Mouse (Mus musculus) kidney, embryonic 16.5 days (tissue): ENCODE measurements at regions not wholly inside any gene's neighbourhood (a gene's known extent, or its start where the extent isn't known, plus 50 kb on each side); places are given as distances from the start of the nearest gene placed in this dataset.

Source experiments
- ATAC-seq: fragments of 200-750 bp; cut with Nextera tagmentation; 2 replicates; pipeline ENCODE4 v1.8.0; 2017; ENCODE audit warnings: moderate TSS enrichment; ENCODE audit not compliant: low FRiP score, low TSS enrichment
- H3K27ac ChIP-seq: fragments of 300-500 bp; sonication (generic); 2 replicates; pipeline ENCODE4 v1.5.1; 2014; ENCODE audit warnings: low read length
- H3K27me3 ChIP-seq: fragments of 300-500 bp; sonication (generic); 2 replicates; pipeline ENCODE4 v1.6.1; 2014; ENCODE audit warnings: low read length, control low read depth, mixed read lengths; ENCODE audit not compliant: insufficient read depth
- H3K36me3 ChIP-seq: fragments of 300-500 bp; sonication (generic); 2 replicates; pipeline ENCODE4 v1.6.1; 2014; ENCODE audit warnings: low read length, control low read depth, mixed read lengths; ENCODE audit not compliant: insufficient read depth
- H3K4me1 ChIP-seq: fragments of 300-500 bp; sonication (generic); 2 replicates; pipeline ENCODE4 v1.6.1; 2014; ENCODE audit warnings: low read length, control low read depth, mixed read lengths; ENCODE audit not compliant: insufficient read depth
- H3K4me2 ChIP-seq: fragments of 300-500 bp; sonication (generic); replicated peaks from 2 replicates; pipeline ENCODE4 v1.6.1; 2014; ENCODE audit warnings: low read depth, low read length
- H3K4me3 ChIP-seq: fragments of 300-500 bp; sonication (generic); 2 replicates; pipeline ENCODE4 v1.5.1; 2014; ENCODE audit warnings: mild to moderate bottlenecking, low read length
- H3K9ac ChIP-seq: fragments of 300-500 bp; sonication (generic); replicated peaks from 2 replicates; pipeline ENCODE4 v1.6.1; 2014; ENCODE audit warnings: low read length
- H3K9me3 ChIP-seq: fragments of 300-500 bp; sonication (generic); 2 replicates; pipeline ENCODE4 v1.6.1; 2016; ENCODE audit warnings: low read length, control low read depth
- WGBS: fragments of 180-500 bp; shearing (Covaris S2); extraction: QIAGEN DNeasy Blood & Tissue Kit; methylation state at CpG from one replicate; pipeline ENCODE4 v1.1.7; 2014; 5-methylcytosine and 5-hydroxymethylcytosine counted together

DNA sequence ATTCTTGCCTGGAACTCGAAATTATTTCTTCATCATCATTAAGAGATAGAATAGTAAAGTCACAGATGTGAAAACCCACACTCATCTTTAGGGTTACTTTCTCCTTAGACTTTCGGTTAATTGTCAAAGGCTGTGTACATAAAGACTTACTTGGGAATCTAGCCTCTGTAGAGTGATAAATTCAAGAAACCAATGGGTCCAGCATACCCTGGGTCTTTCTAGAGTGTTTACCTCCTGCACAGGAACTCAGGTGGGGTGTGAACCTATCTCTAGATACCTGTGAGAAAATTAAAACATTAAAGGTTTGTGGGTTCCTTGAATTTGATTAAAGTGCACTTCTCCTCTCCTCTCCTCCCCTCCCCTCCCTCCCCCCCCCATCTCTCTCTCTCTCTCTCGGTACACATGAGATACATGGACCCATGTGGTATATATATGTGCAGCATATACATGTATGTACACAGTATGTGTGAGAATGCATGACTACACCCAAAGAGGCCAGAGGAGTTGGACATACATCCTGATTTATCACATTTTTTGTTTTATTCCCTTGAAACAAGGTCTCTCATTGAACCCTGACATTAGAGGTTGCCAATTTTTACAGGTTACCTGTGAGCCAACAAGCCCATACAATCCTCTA is 122.8 kb upstream of the Cypt12 start:
- Histone ChIP-seq H3K27ac (no peak overlapping the region), H3K4me3 (no peak overlapping the region), H3K9me3 (no peaks in the 10 kb centered on the region), H3K36me3 (no peaks in the 10 kb centered on the region), H3K9ac (no peak overlapping the region), H3K4me1 (no peaks in the 10 kb centered on the region), H3K4me2 (no peak overlapping the region), H3K27me3 (no peaks in the 10 kb centered on the region)
- no peak for ATAC-seq
- WGBS: 62% methylated on average over 3 of the region's 3 CpGs

DNA sequence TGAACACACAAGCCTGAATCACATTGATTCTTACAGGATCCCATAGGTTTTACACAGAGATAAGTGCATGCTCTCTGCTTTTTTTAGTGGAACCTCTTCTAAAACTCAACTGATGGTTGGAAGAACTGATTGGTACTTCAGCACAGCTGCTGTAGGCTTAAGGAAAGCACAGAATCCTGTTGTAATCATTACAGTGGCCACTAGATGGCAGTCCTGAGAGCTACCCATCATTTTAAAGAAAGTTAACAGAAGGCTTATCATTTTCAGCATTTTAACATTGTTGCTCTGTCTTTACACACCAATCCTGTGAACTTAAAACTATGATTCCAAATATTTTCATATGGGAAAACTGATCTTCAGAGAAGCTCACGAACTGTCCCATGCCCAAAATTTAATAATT is 113.5 kb upstream of the Cypt12 start:
- Histone ChIP-seq H3K4me1 (no peaks in the 10 kb centered on the region), H3K36me3 (no peaks in the 10 kb centered on the region), H3K4me2 (no peak overlapping the region), H3K9ac (no peak overlapping the region), H3K27me3 (no peaks in the 10 kb centered on the region), H3K4me3 (no peak overlapping the region), H3K27ac (no peak overlapping the region), H3K9me3 (no peaks in the 10 kb centered on the region)
- WGBS: 33% methylated on average over 1 of the region's 1 CpGs
- ATAC-seq: no peak

DNA sequence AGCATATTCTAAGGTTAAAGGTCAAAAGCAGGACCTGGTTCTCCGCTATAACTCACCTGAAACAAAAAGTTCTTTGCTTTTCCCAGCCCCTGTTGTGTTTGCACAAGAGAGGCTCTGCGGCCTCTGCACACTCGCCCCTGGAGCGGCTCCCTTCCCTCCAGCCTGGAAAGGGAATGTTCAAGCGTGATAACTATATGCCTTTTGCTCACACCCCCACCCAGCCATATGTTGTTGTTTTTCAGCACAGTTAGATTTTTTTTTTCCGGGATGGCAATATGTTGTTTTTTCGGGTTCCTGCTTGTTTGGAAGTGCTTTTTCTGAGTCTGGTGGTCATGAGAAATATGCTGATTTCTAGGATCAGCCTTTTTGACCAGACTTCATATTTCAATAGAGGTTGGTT is 100.6 kb upstream of the Cypt12 start:
- Histone ChIP-seq H3K4me1 (no peaks in the 10 kb centered on the region), H3K9ac (no peak overlapping the region), H3K4me3 (no peak overlapping the region), H3K36me3 (no peaks in the 10 kb centered on the region), H3K27me3 (no peaks in the 10 kb centered on the region), H3K27ac (no peak overlapping the region), H3K4me2 (no peak overlapping the region), H3K9me3 (no peaks in the 10 kb centered on the region)
- WGBS: 81% methylated on average over 7 of the region's 7 CpGs
- no peak for ATAC-seq

DNA sequence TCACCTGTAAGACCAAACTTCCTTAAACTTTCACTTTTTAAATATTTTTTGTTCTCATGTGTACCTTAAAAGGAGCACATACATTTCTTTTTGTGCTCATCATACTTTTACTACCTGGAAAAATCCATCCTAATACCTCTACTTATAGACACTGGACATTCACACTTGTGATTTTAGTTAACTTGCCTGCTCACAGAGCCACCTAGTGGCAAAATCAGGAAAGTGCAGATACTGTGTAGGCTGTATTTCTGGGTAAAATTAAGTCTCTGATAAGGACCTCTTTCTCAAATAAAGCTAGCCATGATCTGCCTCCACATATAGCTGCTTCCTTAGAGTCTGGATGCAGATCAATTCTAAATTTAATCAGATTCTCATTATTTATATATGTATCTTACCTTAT is 100.0 kb upstream of the Cypt12 start:
- Histone ChIP-seq H3K9me3 (no peaks in the 10 kb centered on the region), H3K27me3 (no peaks in the 10 kb centered on the region), H3K4me3 (no peak overlapping the region), H3K4me2 (no peak overlapping the region), H3K27ac (no peak overlapping the region), H3K9ac (no peak overlapping the region), H3K4me1 (no peaks in the 10 kb centered on the region), H3K36me3 (no peaks in the 10 kb centered on the region)
- no peak for ATAC-seq

DNA sequence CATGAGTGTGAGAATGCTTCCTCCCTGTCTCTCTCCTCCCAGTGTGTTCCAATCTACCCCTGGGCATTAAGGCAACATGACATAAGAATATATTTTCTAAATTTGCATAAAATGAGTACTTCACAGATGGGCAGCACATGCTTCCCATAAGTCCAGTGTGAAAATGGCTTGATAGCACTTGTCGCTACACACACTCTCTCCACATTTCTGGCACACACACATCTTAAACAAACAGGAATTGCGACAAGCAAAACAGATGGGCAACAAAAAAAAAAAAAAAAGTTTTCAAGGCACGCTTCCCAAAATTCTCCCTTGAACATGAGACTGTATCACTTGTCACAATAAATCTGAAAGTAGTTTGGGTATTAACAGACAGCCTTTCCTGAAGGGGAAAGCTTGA is 85.8 kb upstream of the Cypt12 start:
- no peak overlapping the region for H3K9ac ChIP-seq

DNA sequence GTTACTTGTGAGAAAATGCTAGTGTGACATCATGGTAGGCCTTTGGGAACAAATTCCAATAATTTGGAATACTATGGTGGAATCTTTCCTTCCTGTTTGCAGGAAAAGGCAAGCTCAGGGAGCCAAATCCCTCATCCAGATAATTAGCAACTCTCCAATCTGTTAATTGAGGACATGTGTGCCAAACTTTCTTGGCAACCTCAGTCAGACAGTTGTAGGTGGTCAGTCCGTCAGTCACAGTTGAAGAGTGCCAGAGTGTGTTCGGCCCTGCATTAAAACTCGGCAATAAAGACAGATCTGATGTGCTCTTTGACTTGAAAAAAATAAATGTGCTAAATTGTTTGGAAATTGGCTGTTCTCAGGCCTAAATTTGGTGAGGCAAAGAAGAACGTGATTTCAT is 83.1 kb upstream of the Cypt12 start:
- no peak for ATAC-seq
- Histone ChIP-seq H3K9me3 (no peaks in the 10 kb centered on the region), H3K27me3 (no peaks in the 10 kb centered on the region), H3K9ac (no peak overlapping the region), H3K27ac (no peak overlapping the region), H3K4me3 (no peak overlapping the region), H3K4me1 (no peaks in the 10 kb centered on the region), H3K36me3 (no peaks in the 10 kb centered on the region), H3K4me2 (no peak overlapping the region)
- WGBS: 56% methylated on average over 4 of the region's 4 CpGs

More for the DNA sequence above, 85.8 kb upstream of the Cypt12 start:
- Histone ChIP-seq H3K27ac (no peak overlapping the region), H3K9me3 (no peaks in the 10 kb centered on the region), H3K4me3 (no peak overlapping the region), H3K4me2 (no peak overlapping the region), H3K27me3 (no peaks in the 10 kb centered on the region), H3K4me1 (no peaks in the 10 kb centered on the region), H3K36me3 (no peaks in the 10 kb centered on the region)
- ATAC-seq: no peak
- WGBS: 72% methylated on average over 3 of the region's 3 CpGs

DNA sequence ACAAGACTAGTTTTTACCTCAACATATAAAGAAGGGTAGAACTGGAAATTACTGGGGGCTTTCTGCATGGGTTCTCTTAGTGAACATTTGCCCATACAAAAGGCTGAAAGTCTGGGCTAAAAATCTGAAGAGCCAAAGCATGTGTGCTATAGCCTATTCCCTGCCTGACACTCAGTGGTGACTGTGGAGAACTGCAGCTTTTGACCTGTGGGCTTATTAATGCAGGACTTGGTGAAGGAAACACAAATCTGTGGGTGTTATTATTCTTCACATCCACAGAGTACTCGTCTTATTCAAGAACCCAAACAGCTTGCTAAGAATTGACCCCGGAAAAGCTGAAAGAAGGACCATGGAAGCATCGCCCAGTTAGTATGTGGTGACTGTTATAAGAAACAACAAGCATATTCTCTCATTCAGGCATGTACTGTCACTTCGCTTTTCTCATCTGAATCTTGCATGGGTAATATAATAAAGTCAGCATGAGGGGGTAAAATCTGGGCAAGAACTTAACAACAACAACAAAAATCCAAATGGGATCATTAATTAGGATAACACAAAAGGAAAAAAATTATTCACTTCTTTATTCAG is 77.2 kb upstream of the Cypt12 start:
- Histone ChIP-seq H3K9me3 (no peaks in the 10 kb centered on the region), H3K27ac (no peak overlapping the region), H3K4me2 (no peak overlapping the region), H3K27me3 (no peaks in the 10 kb centered on the region), H3K9ac (no peak overlapping the region), H3K4me3 (no peak overlapping the region), H3K4me1 (no peaks in the 10 kb centered on the region), H3K36me3 (no peaks in the 10 kb centered on the region)
- ATAC-seq: no peak
- 61% methylated on average over 4 of the region's 4 CpGs for WGBS

DNA sequence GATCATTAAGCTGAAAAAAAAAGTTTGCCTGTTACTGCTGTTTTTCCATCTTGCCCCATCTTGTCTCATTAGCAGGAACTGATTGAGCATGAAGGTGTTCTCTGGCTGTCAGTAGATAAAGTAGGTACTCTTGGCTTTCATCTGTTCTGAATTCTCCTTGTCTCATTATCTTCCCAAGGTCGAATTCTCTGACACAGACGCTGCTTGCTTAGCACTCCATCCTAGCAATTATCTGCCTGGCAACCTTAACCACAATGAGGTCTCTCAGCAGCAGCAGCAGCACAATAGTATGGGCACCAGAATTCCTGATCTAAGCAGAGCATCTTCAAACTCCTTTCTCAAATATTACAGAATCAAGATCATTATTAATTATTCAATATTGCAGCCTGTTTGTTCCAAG is 52.3 kb upstream of the Cypt12 start:
- Histone ChIP-seq H3K27ac (no peak overlapping the region), H3K9me3 (no peaks in the 10 kb centered on the region), H3K4me1 (no peaks in the 10 kb centered on the region), H3K36me3 (no peaks in the 10 kb centered on the region), H3K4me2 (no peak overlapping the region), H3K4me3 (no peak overlapping the region), H3K27me3 (no peaks in the 10 kb centered on the region), H3K9ac (no peak overlapping the region)
- WGBS: 35% methylated on average over 2 of the region's 2 CpGs
- no peak for ATAC-seq

DNA sequence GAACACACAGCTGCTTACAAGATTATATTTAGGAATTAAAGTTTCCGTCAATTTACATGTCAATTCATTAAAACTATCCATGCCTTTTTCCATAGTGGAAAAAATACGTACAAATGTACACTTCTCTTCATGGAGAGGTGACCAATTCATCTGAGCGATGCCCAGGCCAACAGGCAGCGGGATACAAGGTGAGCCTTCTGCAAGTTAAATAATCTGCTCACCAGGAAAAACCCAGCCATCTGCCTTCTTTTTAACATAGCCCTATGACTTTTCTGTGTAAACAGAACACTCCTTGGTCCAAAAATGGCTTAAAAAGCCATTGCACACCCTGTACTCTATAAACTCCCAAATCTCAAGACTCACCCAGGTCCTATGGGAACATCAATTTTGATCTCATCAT is 51.5 kb upstream of the Cypt12 start:
- H3K4me1 ChIP-seq: no peaks in the 10 kb centered on the region
- H3K4me2 ChIP-seq: no peak overlapping the region
- WGBS: 88% methylated on average over 4 of the region's 4 CpGs

More for the DNA sequence above, 51.5 kb upstream of the Cypt12 start:
- Histone ChIP-seq H3K4me3 (no peak overlapping the region), H3K9me3 (no peaks in the 10 kb centered on the region), H3K27me3 (no peaks in the 10 kb centered on the region), H3K36me3 (no peaks in the 10 kb centered on the region), H3K9ac (no peak overlapping the region), H3K27ac (no peak overlapping the region)
- no peak for ATAC-seq
